Mouse (Mus musculus) fat pad, adult 2 months (tissue): ENCODE measurements around the gene Lrrk1.

Experiments used
- DNase-seq: peaks from one replicate; pipeline ENCODE4 v3.0.0-alpha.2; 2011; ENCODE audit warnings: low read depth, low spot score; ENCODE audit errors: extremely low read depth

Gene Lrrk1

GRCm38 (mm10) chr7:66229433-66229832 is 158.7 kb downstream of the Lrrk1 start:
- no peak for DNase-seq

GRCm38 (mm10) chr7:66228610-66228920 is 159.6 kb downstream of the Lrrk1 start:
- DNase-seq: no peak

GRCm38 (mm10) chr7:66227814-66228609 is 160.1 kb downstream of the Lrrk1 start:
- no peak for DNase-seq

GRCm38 (mm10) chr7:66225881-66226280 is 162.3 kb downstream of the Lrrk1 start:
- no peak for DNase-seq

- no peak for DNase-seq
These were observed 163.6 kb downstream of the Lrrk1 start for GRCm38 (mm10) chr7:66224541-66224940.

- DNase-seq: no peak
These were observed 164.4 kb downstream of the Lrrk1 start for GRCm38 (mm10) chr7:66223731-66224130.

GRCm38 (mm10) chr7:66222621-66223091 is 165.5 kb downstream of the Lrrk1 start:
- DNase-seq: no peak

- no peak for DNase-seq
These were observed 168.3 kb downstream of the Lrrk1 start for GRCm38 (mm10) chr7:66219794-66220227.

GRCm38 (mm10) chr7:66219028-66219793 is 168.9 kb downstream of the Lrrk1 start:
- no peak for DNase-seq

GRCm38 (mm10) chr7:66218193-66219014 is 169.7 kb downstream of the Lrrk1 start:
- DNase-seq: no peak

- DNase-seq: no peak
These were observed 170.5 kb downstream of the Lrrk1 start for GRCm38 (mm10) chr7:66217531-66218094.

- no peak for DNase-seq
These were observed 171.1 kb downstream of the Lrrk1 start for GRCm38 (mm10) chr7:66217011-66217410.

GRCm38 (mm10) chr7:66215911-66216310 is 172.2 kb downstream of the Lrrk1 start:
- DNase-seq: no peak

GRCm38 (mm10) chr7:66214477-66214876 is 173.7 kb downstream of the Lrrk1 start:
- DNase-seq: no peak

- DNase-seq: no peak
These were observed 175.3 kb downstream of the Lrrk1 start for GRCm38 (mm10) chr7:66212887-66213286.

- DNase-seq: no peak
These were observed 178.2 kb downstream of the Lrrk1 start for GRCm38 (mm10) chr7:66209920-66210319.

- no peak for DNase-seq
These were observed 186.5 kb downstream of the Lrrk1 start for GRCm38 (mm10) chr7:66201657-66202056.

GRCm38 (mm10) chr7:66200791-66201450 is 187.2 kb downstream of the Lrrk1 start:
- no peak for DNase-seq

GRCm38 (mm10) chr7:66200383-66200782 is 187.8 kb downstream of the Lrrk1 start:
- DNase-seq: no peak

- no peak for DNase-seq
These were observed 188.7 kb downstream of the Lrrk1 start for GRCm38 (mm10) chr7:66199391-66199831.
